Mouse (Mus musculus) lung, embryonic 15.5 days (tissue): ENCODE results near the gene Gxylt1. TPM values are rescaled to one million over a fixed set of nuclear protein-coding genes. Genes with fewer than 3 reads are reported as not detected.
A peak's percentile ranks its signal among the peaks of the same experiment; 100 is the strongest.
"Not testable (repeated sequence)": the region's sequence is repeated elsewhere in the genome, so short reads cannot be mapped to it uniquely, and the experiment has no call there.

Source experiments
- ATAC-seq: fragments of 200-750 bp; cut with Nextera tagmentation; 2 replicates; pipeline ENCODE4 v1.8.0; 2017; ENCODE audit warnings: moderate number of reproducible peaks, borderline replicate concordance; ENCODE audit not compliant: low FRiP score, low TSS enrichment; ENCODE audit errors: extremely low read depth
- H3K27ac ChIP-seq: fragments of 300-500 bp; sonication (generic); 2 replicates; pipeline ENCODE4 v1.5.1; 2015; ENCODE audit warnings: moderate library complexity, mild to moderate bottlenecking, inconsistent platforms
- H3K27me3 ChIP-seq: fragments of 300-500 bp; sonication (generic); 2 replicates; pipeline ENCODE4 v1.6.1; 2015; ENCODE audit warnings: inconsistent platforms
- H3K36me3 ChIP-seq: fragments of 300-500 bp; sonication (generic); 2 replicates; pipeline ENCODE4 v1.6.1; 2015; ENCODE audit warnings: inconsistent platforms
- H3K4me1 ChIP-seq: fragments of 300-500 bp; sonication (generic); 2 replicates; pipeline ENCODE4 v1.6.1; 2015; ENCODE audit warnings: inconsistent platforms
- H3K4me2 ChIP-seq: fragments of 300-500 bp; sonication (generic); 2 replicates; pipeline ENCODE4 v1.6.1; 2015; ENCODE audit warnings: inconsistent platforms, mild to moderate bottlenecking, moderate library complexity
- H3K4me3 ChIP-seq: fragments of 300-500 bp; sonication (generic); 2 replicates; pipeline ENCODE4 v1.5.1; 2015; ENCODE audit warnings: mild to moderate bottlenecking, inconsistent platforms
- H3K9ac ChIP-seq: fragments of 300-500 bp; sonication (generic); 2 replicates; pipeline ENCODE4 v1.6.1; 2015; ENCODE audit warnings: inconsistent platforms
- H3K9me3 ChIP-seq: fragments of 300-500 bp; sonication (generic); 2 replicates; pipeline ENCODE4 v1.6.1; 2016; ENCODE audit warnings: inconsistent platforms
- WGBS: fragments of 180-500 bp; shearing (Covaris S2); methylation state at CpG from one replicate; pipeline ENCODE4 v1.1.7; 2015; 5-methylcytosine and 5-hydroxymethylcytosine counted together
- polyA plus RNA-seq: library from polyadenylated mRNA; unstranded; fragments of >200 nt; fragmentation: Nextera tagmentation; extraction: Ambion mirVana; gene quantifications from 2 replicates; pipeline ENCODE4 v1.2.1, GENCODE M21; 2015

Gxylt1 gene
- polyA plus RNA-seq, 1 experiment from 2014 or later, result 14.4 TPM

GRCm38 (mm10) chr15:93262274-93262673, 12.7 kb downstream of the Gxylt1 start:
- 49% methylated on average over 5 of the region's 5 CpGs for WGBS
- no peaks in the 10 kb centered on the region for H3K27me3 ChIP-seq
- H3K4me1 ChIP-seq, result peaks cover 13% of the 10 kb centered on the region
- H3K4me3 ChIP-seq, result no peak overlapping the region
- peaks cover 18% of the 10 kb centered on the region for H3K36me3 ChIP-seq
- no peak; the same call in 1 of the 2 replicates for ATAC-seq
- no peak overlapping the region for H3K4me2 ChIP-seq
- H3K9ac ChIP-seq, result no peak overlapping the region
- no peak overlapping the region for H3K27ac ChIP-seq
- H3K9me3 ChIP-seq, result no peaks in the 10 kb centered on the region

- no peak for ATAC-seq
- 83% methylated on average over 8 of the region's 8 CpGs for WGBS
These were observed 15.0 kb downstream of the Gxylt1 start for GRCm38 (mm10) chr15:93259933-93260332.

GRCm38 (mm10) chr15:93255295-93255694, 19.7 kb downstream of the Gxylt1 start:
- H3K9ac ChIP-seq, result no peak overlapping the region
- WGBS, result 72% methylated on average over 10 of the region's 10 CpGs
- peaks cover 7% of the 10 kb centered on the region for H3K4me1 ChIP-seq
- no peaks in the 10 kb centered on the region for H3K9me3 ChIP-seq
- H3K36me3 ChIP-seq, result peaks cover 35% of the 10 kb centered on the region
- H3K4me3 ChIP-seq, result no peak overlapping the region
- no peak for ATAC-seq
- no peaks in the 10 kb centered on the region for H3K27me3 ChIP-seq
- H3K27ac ChIP-seq, result no peak overlapping the region
- no peak overlapping the region for H3K4me2 ChIP-seq

More at GRCm38 (mm10) chr15:93259933-93260332, 15.0 kb downstream of the Gxylt1 start:
- Histone ChIP-seq H3K9me3 (no peaks in the 10 kb centered on the region), H3K9ac (no peak overlapping the region), H3K27me3 (no peaks in the 10 kb centered on the region), H3K4me1 (peaks cover 13% of the 10 kb centered on the region), H3K27ac (no peak overlapping the region), H3K4me2 (no peak overlapping the region), H3K4me3 (no peak overlapping the region), H3K36me3 (peaks cover 32% of the 10 kb centered on the region)

GRCm38 (mm10) chr15:93253172-93253571, 21.8 kb downstream of the Gxylt1 start:
- Histone ChIP-seq H3K9ac (no peak overlapping the region), H3K4me2 (no peak overlapping the region), H3K4me3 (no peak overlapping the region), H3K4me1 (peaks cover 7% of the 10 kb centered on the region), H3K27ac (no peak overlapping the region), H3K36me3 (peaks cover 37% of the 10 kb centered on the region), H3K9me3 (no peaks in the 10 kb centered on the region), H3K27me3 (no peaks in the 10 kb centered on the region)
- 61% methylated on average over 8 of the region's 8 CpGs for WGBS
- no peak for ATAC-seq

GRCm38 (mm10) chr15:93252396-93252795, 22.6 kb downstream of the Gxylt1 start:
- Histone ChIP-seq H3K9me3 (no peaks in the 10 kb centered on the region), H3K36me3 (peaks cover 35% of the 10 kb centered on the region), H3K27ac (no peak overlapping the region), H3K9ac (no peak overlapping the region), H3K4me2 (no peak overlapping the region), H3K4me3 (no peak overlapping the region), H3K27me3 (no peaks in the 10 kb centered on the region), H3K4me1 (peaks cover 7% of the 10 kb centered on the region)
- no peak for ATAC-seq
- 68% methylated on average over 6 of the region's 6 CpGs for WGBS

GRCm38 (mm10) chr15:93251553-93252250, 23.3 kb downstream of the Gxylt1 start:
- H3K4me2 ChIP-seq, result no peak overlapping the region
- H3K4me3 ChIP-seq, result no peak overlapping the region
- H3K27ac ChIP-seq, result 0 out of 2 replicates have a peak overlapping the region, but pooled peaks have one; percentile 19
- peak; percentile 55; the same call in 1 of the 2 replicates for ATAC-seq
- peaks cover 32% of the 10 kb centered on the region for H3K36me3 ChIP-seq
- 38% methylated on average over 13 of the region's 13 CpGs for WGBS
- H3K9ac ChIP-seq, result no peak overlapping the region
- no peaks in the 10 kb centered on the region for H3K27me3 ChIP-seq
- H3K4me1 ChIP-seq, result peaks cover 7% of the 10 kb centered on the region
- no peaks in the 10 kb centered on the region for H3K9me3 ChIP-seq

- H3K4me3 ChIP-seq, result no peak overlapping the region
- 54% methylated on average over 10 of the region's 10 CpGs for WGBS
- ATAC-seq, result no peak
- no peak overlapping the region for H3K9ac ChIP-seq
- no peak overlapping the region for H3K27ac ChIP-seq
- H3K36me3 ChIP-seq, result peaks cover 36% of the 10 kb centered on the region
- no peaks in the 10 kb centered on the region for H3K9me3 ChIP-seq
- no peak overlapping the region for H3K4me2 ChIP-seq
- H3K4me1 ChIP-seq, result no peaks in the 10 kb centered on the region
- H3K27me3 ChIP-seq, result no peaks in the 10 kb centered on the region
These were observed 31.8 kb downstream of the Gxylt1 start for GRCm38 (mm10) chr15:93243202-93243601.

GRCm38 (mm10) chr15:93236456-93236855, 38.5 kb downstream of the Gxylt1 start:
- H3K9me3 ChIP-seq, H3K27ac ChIP-seq, H3K4me1 ChIP-seq, ATAC-seq, H3K4me2 ChIP-seq, H3K4me3 ChIP-seq, H3K27me3 ChIP-seq, H3K9ac ChIP-seq: not testable (repeated sequence)
- 86% methylated on average over 10 of the region's 10 CpGs for WGBS
- peaks cover 20% of the 10 kb centered on the region for H3K36me3 ChIP-seq

GRCm38 (mm10) chr15:93229028-93229427, 46.0 kb downstream of the Gxylt1 start:
- Histone ChIP-seq H3K27me3 (no peaks in the 10 kb centered on the region), H3K4me1 (no peaks in the 10 kb centered on the region), H3K9ac (no peak overlapping the region), H3K4me3 (no peak overlapping the region), H3K4me2 (no peak overlapping the region), H3K36me3 (no peaks in the 10 kb centered on the region), H3K27ac (no peak overlapping the region), H3K9me3 (no peaks in the 10 kb centered on the region)
- 72% methylated on average over 11 of the region's 11 CpGs for WGBS
- no peak for ATAC-seq

- no peak for ATAC-seq
These were observed 46.6 kb downstream of the Gxylt1 start for GRCm38 (mm10) chr15:93228375-93228774.

GRCm38 (mm10) chr15:93227764-93228079, 47.3 kb downstream of the Gxylt1 start:
- Histone ChIP-seq H3K36me3 (no peaks in the 10 kb centered on the region), H3K4me3 (no peak overlapping the region), H3K27ac (no peak overlapping the region), H3K4me1 (no peaks in the 10 kb centered on the region), H3K9me3 (no peaks in the 10 kb centered on the region), H3K27me3 (no peaks in the 10 kb centered on the region), H3K4me2 (no peak overlapping the region), H3K9ac (no peak overlapping the region)
- no peak for ATAC-seq
- WGBS, result 15% methylated on average over 6 of the region's 6 CpGs

More at GRCm38 (mm10) chr15:93228375-93228774, 46.6 kb downstream of the Gxylt1 start:
- no peaks in the 10 kb centered on the region for H3K27me3 ChIP-seq
- H3K36me3 ChIP-seq, result no peaks in the 10 kb centered on the region
- no peak overlapping the region for H3K4me3 ChIP-seq
- H3K4me1 ChIP-seq, result no peaks in the 10 kb centered on the region
- H3K9me3 ChIP-seq, result no peaks in the 10 kb centered on the region
- H3K27ac ChIP-seq, result no peak overlapping the region
- H3K9ac ChIP-seq, result no peak overlapping the region
- no peak overlapping the region for H3K4me2 ChIP-seq
- 75% methylated on average over 10 of the region's 10 CpGs for WGBS

- no peak for ATAC-seq
- H3K9me3 ChIP-seq, result no peaks in the 10 kb centered on the region
- no peak overlapping the region for H3K4me2 ChIP-seq
- no peaks in the 10 kb centered on the region for H3K36me3 ChIP-seq
- no peak overlapping the region for H3K9ac ChIP-seq
- WGBS, result 86% methylated on average over 10 of the region's 10 CpGs
- H3K27me3 ChIP-seq, result no peaks in the 10 kb centered on the region
- no peaks in the 10 kb centered on the region for H3K4me1 ChIP-seq
- H3K4me3 ChIP-seq, result no peak overlapping the region
- no peak overlapping the region for H3K27ac ChIP-seq
These were observed 47.8 kb downstream of the Gxylt1 start for GRCm38 (mm10) chr15:93226930-93227763.
